Mouse (Mus musculus) MEL-GATA-1-ER (cell line): ENCODE measurements at regions not wholly inside any gene's neighbourhood (a gene's known extent, or its start where the extent isn't known, plus 50 kb on each side); places are given as distances from the start of the nearest gene placed in this dataset.

ENCODE experiments used
- DNase-seq: peaks from one replicate; pipeline ENCODE4 v3.0.0-alpha.2; 2012; ENCODE audit warnings: low read depth; ENCODE audit errors: extremely low read depth

DNA sequence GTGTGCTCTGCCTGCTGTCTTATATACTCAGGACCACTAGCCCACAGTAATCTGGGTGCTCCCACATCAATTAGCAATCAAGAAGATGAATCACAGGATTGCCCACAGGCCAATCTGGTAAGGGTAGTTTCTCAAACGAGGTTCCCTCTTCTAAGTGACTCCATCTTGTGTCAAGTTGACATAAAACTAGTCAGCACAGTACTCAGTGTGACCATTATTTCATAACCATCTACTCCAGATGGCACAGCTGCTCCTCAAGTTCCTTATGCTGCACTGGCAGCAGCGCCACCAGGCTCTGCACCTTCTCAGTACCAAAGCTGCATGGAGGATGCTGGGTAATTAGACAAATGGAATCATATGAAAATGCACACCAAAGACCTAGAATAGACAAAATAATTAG is 175.6 kb upstream of the B3galt2 start:
- no peak for DNase-seq

DNA sequence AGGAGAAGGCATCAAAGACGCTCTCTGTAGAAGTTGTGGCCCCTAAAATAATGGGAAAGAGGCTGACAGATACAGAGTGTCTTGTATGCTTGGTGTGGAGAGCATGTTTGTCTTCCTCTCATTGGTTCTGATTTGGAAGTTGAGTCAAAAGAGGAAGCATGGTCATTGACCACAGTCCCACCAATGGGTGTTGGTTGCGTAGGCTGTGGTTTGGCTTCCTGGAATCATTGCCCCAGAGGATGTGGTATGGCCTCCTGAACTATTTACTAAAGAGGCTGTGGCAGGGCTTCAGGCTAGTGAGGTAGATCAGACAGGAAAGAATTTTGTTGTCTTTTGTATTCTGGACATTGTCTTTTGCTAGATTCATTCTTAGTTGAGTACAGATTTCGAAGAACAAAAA is 174.4 kb upstream of the B3galt2 start:
- peak; percentile 2 for DNase-seq

DNA sequence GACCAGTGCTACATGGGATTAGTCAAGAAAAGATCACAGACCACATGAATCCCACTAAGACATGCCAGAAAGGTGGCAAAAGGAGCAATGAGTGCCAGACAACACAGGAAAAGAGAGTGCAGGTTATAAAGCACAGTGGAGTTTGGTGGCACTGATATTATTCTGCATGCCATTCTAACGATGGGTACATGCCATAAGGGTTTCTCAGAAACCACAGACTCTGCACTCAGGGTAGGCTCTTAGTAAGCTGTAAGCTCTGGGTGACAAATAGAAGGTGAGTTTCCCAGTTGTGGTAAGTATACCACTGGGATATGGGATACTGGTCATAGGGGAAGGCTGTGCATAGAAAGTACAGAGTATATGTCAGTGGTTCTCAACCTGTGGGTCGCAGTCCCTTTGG is 165.1 kb upstream of the B3galt2 start:
- no peak for DNase-seq

- DNase-seq, result no peak
These were observed 157.1 kb upstream of the B3galt2 start for GRCm38 (mm10) chr1:143483345-143483744.

- DNase-seq, result no peak
These were observed 155.5 kb upstream of the B3galt2 start for GRCm38 (mm10) chr1:143484936-143485335.

DNA sequence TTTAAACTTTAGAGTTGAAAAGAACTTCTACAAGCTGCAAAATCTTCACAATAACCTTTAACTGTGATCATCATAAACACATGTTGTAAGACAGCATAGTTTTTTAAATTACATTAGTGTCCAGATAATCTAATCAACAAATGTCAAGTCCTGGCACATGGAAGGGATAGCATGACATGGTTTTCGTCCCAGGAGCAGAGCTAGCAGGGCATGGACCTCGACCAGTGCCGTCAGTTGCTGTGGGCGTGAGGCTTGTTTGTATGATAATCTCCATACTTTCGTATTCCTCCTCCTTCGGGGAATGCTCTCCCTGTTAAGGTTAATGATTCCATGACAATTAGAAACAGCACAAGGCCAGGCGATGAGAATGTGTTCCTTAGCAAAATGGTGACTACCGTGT is 143.4 kb upstream of the B3galt2 start:
- DNase-seq, result no peak

DNA sequence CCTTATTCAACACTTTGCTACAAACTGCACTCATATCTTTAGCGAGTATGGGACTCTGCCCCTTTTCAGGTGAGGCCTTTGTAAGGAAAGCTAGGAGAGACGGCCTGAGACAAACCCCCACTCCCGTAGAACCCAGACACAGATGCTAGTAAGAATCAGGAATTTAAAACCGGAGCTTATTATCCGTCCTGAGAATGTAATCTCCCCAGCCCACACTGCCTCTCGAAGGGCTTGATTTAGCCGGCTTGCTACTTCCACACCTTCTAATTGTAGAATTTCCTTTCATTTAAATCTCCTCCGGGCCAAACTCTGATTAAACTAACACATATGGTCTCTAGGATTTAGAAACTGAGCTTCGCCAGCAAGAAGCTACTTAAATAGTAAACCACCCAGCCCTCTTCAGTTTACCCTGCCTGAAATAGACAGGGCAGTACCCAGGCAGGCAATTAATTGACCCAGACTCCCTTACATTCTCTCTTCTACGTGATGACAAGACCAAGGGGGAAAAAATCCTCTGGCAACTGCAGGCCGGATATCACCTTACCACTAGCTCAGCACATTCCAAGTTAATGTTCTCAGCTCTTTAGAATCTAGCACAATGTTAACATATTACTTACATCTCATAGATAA is 136.9 kb upstream of the B3galt2 start:
- no peak for DNase-seq

GRCm38 (mm10) chr1:143504066-143504440 is 136.4 kb upstream of the B3galt2 start:
- DNase-seq, result no peak

GRCm38 (mm10) chr1:143505318-143505717 is 135.1 kb upstream of the B3galt2 start:
- peak; percentile 66 for DNase-seq

GRCm38 (mm10) chr1:143523831-143524521 is 116.5 kb upstream of the B3galt2 start:
- no peak for DNase-seq

- no peak for DNase-seq
These were observed 116.0 kb upstream of the B3galt2 start for GRCm38 (mm10) chr1:143524522-143524865.

- no peak for DNase-seq
These were observed 100.2 kb upstream of the B3galt2 start for GRCm38 (mm10) chr1:143540223-143540622.

DNA sequence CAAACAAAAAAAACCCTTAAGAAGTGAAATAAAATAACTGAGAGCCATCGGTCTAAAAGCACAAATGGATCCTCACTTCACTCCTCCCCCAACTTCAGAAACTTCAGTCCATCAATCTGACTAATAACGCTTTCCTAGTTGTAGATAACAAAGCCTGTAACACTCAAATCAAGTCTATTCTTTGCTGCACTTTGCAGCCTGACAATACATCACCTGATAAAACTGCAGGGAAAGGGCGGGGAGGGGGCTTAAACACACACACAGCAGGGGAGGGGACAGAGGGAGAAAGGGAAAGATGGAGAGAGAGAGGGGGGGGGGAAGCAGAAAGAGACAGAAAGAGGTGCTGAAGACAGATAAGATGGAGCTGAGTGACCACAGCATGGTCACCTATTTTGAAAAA is 99.8 kb upstream of the B3galt2 start:
- DNase-seq, result no peak
